Comparison of ENCODE assay signal across 8 mouse cellular contexts in genomic region chr1:40802759-40803158, GRCm38 (mm10). TPM values are rescaled to one million over a fixed set of nuclear protein-coding genes. Genes with fewer than 3 reads are reported as not detected.
A peak's percentile ranks its signal among the peaks of the same experiment; 100 is the strongest.
DNase-seq lines count a peak whose midpoint lies in the region; ATAC-seq and TF ChIP-seq lines count a peak whose summit lies in the region.

No protein-coding gene starts in this region.

- no peaks in the 10 kb centered on the region for H3K9me3 ChIP-seq in embryonic facial prominence, embryonic 10.5 days
- H3K9me3 ChIP-seq in lung, postnatal 0 days (ENCODE audit: low read length), result no peaks in the 10 kb centered on the region

- no peaks in the 10 kb centered on the region for H3K4me1 ChIP-seq in embryonic facial prominence, embryonic 10.5 days
- no peaks in the 10 kb centered on the region for H3K4me1 ChIP-seq in lung, postnatal 0 days (ENCODE audit: insufficient read depth, low read depth, low read length)

- WGBS in embryonic facial prominence, embryonic 10.5 days, result 25% methylated on average over 3 of the region's 3 CpGs
- 24% methylated on average over 3 of the region's 3 CpGs for WGBS in lung, postnatal 0 days

- TF ChIP-seq CTCF in lung, postnatal 0 days (IDR thresholded peaks at IDR 0.05), result peak; percentile 87

- no peak for ATAC-seq in lung, postnatal 0 days

- intact Hi-C loops in heart, postnatal 10 days (cut with DNase I), result loop anchor here (1.0 kb wide), 1 partner anchor 42 kb away; no protein-coding TSS in a partner anchor

- no peak overlapping the region for H3K9ac ChIP-seq in lung, postnatal 0 days (replicated peaks; ENCODE audit: low read depth)

- H3K36me3 ChIP-seq in embryonic facial prominence, embryonic 10.5 days (replicated peaks), result no peaks in the 10 kb centered on the region
- no peaks in the 10 kb centered on the region for H3K36me3 ChIP-seq in lung, postnatal 0 days (ENCODE audit: insufficient read depth, low read length)

- no peaks in the 10 kb centered on the region for H3K27me3 ChIP-seq in embryonic facial prominence, embryonic 10.5 days (replicated peaks; ENCODE audit: low read depth, poor library complexity, severe bottlenecking)
- H3K27me3 ChIP-seq in lung, postnatal 0 days (replicated peaks; ENCODE audit: insufficient read depth, low read length), result no peaks in the 10 kb centered on the region

- H3K4me3 ChIP-seq in embryonic facial prominence, embryonic 10.5 days, result no peak overlapping the region
- no peak overlapping the region for H3K4me3 ChIP-seq in lung, postnatal 0 days (ENCODE audit: low read depth, low read length)

- DNase-seq in heart, postnatal 10 days, result peak; percentile 44 to 74
- DNase-seq in heart, adult 8-10 months (ENCODE audit: low spot score), result no peak
- DNase-seq in B cell, adult 2 months, result peak; percentile 64 to 65
- peak; percentile 35 for DNase-seq in T-cell, adult 2 months (ENCODE audit: low spot score)
- DNase-seq in embryonic facial prominence, embryonic 10.5 days (ENCODE audit: low spot score), result peak; percentile 41
- DNase-seq in kidney, postnatal 36 days, result peak; percentile 46 to 77
- DNase-seq in lung, postnatal 0 days (ENCODE audit: low spot score), result peak; percentile 65
- DNase-seq in telencephalon, adult 2 months (ENCODE audit: low read depth, low spot score), result peak; percentile 52

- H3K4me2 ChIP-seq in lung, postnatal 0 days (replicated peaks; ENCODE audit: low read depth, low read length), result no peak overlapping the region

- TF ChIP-seq EP300 in lung, postnatal 0 days (IDR thresholded peaks at IDR 0.05), result no peak

- H3K27ac ChIP-seq in embryonic facial prominence, embryonic 10.5 days (replicated peaks), result no peak overlapping the region
- H3K27ac ChIP-seq in lung, postnatal 0 days (ENCODE audit: low read length), result no peak overlapping the region

RNA-seq across cellular contexts. Expression of gene Tmem182, which starts 2.6 kb away (rescaled TPM):
- 100 to 1,000 TPM; 124 to 131 TPM for total RNA-seq in heart, postnatal 10 days (2021)
- total RNA-seq in heart, adult 8-10 months (2022), result 100 to 1,000 TPM; 171 to 176 (median 173) TPM
- not detected in 2 replicates for polyA plus RNA-seq in embryonic facial prominence, embryonic 10.5 days (2016; fragmentation: Nextera tagmentation; extraction: Ambion mirVana)
- 0.57 and 1.1 TPM in 2 replicates for polyA plus RNA-seq in lung, postnatal 0 days (2015; fragmentation: Nextera tagmentation; extraction: Ambion mirVana)

RNA-seq across cellular contexts. Expression of gene Mfsd9, which starts 12.3 kb away (rescaled TPM):
- 1 to 10 TPM; 1.0 to 1.4 TPM for total RNA-seq in heart, postnatal 10 days (2021)
- total RNA-seq in heart, adult 8-10 months (2022), result 1 to 10 TPM in 1 of 4 experiments, under 1 TPM in 3; 0.49 to 1.3 (median 0.64) TPM
- 1.9 and 3.0 TPM in 2 replicates for polyA plus RNA-seq in embryonic facial prominence, embryonic 10.5 days (2016; fragmentation: Nextera tagmentation; extraction: Ambion mirVana)
- 2.4 and 3.0 TPM in 2 replicates for polyA plus RNA-seq in lung, postnatal 0 days (2015; fragmentation: Nextera tagmentation; extraction: Ambion mirVana)
